Mouse (Mus musculus): ENCODE results near the gene Rras2.

The Rras2 gene

GRCm38 (mm10) chr7:114117444-114117905 is at the start of gene Rras2:
Gene Rras2, minus strand, starts transcription at chr7:114117781.
- no peak for DNase-seq (ENCODE audit: low read depth, low spot score)

GRCm38 (mm10) chr7:114162975-114163374 is 45.4 kb upstream of the Rras2 start:
- no peak for DNase-seq (ENCODE audit: low read depth, low spot score)

- no peak for DNase-seq (ENCODE audit: low read depth, low spot score)
Observed at GRCm38 (mm10) chr7:114161101-114161500, 43.5 kb upstream of the Rras2 start.

GRCm38 (mm10) chr7:114157716-114158278 is 40.2 kb upstream of the Rras2 start:
- DNase-seq (ENCODE audit: low read depth, low spot score), result no peak

- DNase-seq (ENCODE audit: low read depth, low spot score), result no peak
Observed at GRCm38 (mm10) chr7:114156364-114156763, 38.8 kb upstream of the Rras2 start.

GRCm38 (mm10) chr7:114155053-114155865 is 37.7 kb upstream of the Rras2 start:
- no peak for DNase-seq (ENCODE audit: low read depth, low spot score)

- DNase-seq (ENCODE audit: low read depth, low spot score), result no peak
Observed at GRCm38 (mm10) chr7:114151036-114151780, 33.6 kb upstream of the Rras2 start.

GRCm38 (mm10) chr7:114149564-114149963 is 32.0 kb upstream of the Rras2 start:
- DNase-seq (ENCODE audit: low read depth, low spot score), result no peak

- DNase-seq (ENCODE audit: low read depth, low spot score), result no peak
Observed at GRCm38 (mm10) chr7:114149135-114149534, 31.6 kb upstream of the Rras2 start.

GRCm38 (mm10) chr7:114145841-114146240 is 28.3 kb upstream of the Rras2 start:
- DNase-seq (ENCODE audit: low read depth, low spot score), result no peak

- no peak for DNase-seq (ENCODE audit: low read depth, low spot score)
Observed at GRCm38 (mm10) chr7:114142151-114142798, 24.7 kb upstream of the Rras2 start.

- no peak for DNase-seq (ENCODE audit: low read depth, low spot score)
Observed at GRCm38 (mm10) chr7:114140026-114140425, 22.4 kb upstream of the Rras2 start.

GRCm38 (mm10) chr7:114139400-114139799 is 21.8 kb upstream of the Rras2 start:
- DNase-seq (ENCODE audit: low read depth, low spot score), result no peak

GRCm38 (mm10) chr7:114138261-114138660 is 20.7 kb upstream of the Rras2 start:
- no peak for DNase-seq (ENCODE audit: low read depth, low spot score)

GRCm38 (mm10) chr7:114135166-114135565 is 17.6 kb upstream of the Rras2 start:
- no peak for DNase-seq (ENCODE audit: low read depth, low spot score)

- DNase-seq (ENCODE audit: low read depth, low spot score), result no peak
Observed at GRCm38 (mm10) chr7:114133957-114134356, 16.4 kb upstream of the Rras2 start.

- DNase-seq (ENCODE audit: low read depth, low spot score), result no peak
Observed at GRCm38 (mm10) chr7:114132316-114132715, 14.7 kb upstream of the Rras2 start.

GRCm38 (mm10) chr7:114129281-114129680 is 11.7 kb upstream of the Rras2 start:
- DNase-seq (ENCODE audit: low read depth, low spot score), result no peak

GRCm38 (mm10) chr7:114118180-114118579 is 599 bp upstream of the Rras2 start:
- DNase-seq (ENCODE audit: low read depth, low spot score), result no peak

GRCm38 (mm10) chr7:114116711-114117351 is 750 bp downstream of the Rras2 start:
- DNase-seq (ENCODE audit: low read depth, low spot score), result no peak

- no peak for DNase-seq (ENCODE audit: low read depth, low spot score)
Observed at GRCm38 (mm10) chr7:114115961-114116360, 1.6 kb downstream of the Rras2 start.

All from c-Kit-negative CD71-positive TER-119-positive erythroid progenitor cells, embryonic 14.5 days (primary cell).